Mouse (Mus musculus): Measurements from ENCODE around the gene 4930469K13Rik. TPM values are rescaled to one million over a fixed set of nuclear protein-coding genes. Genes with fewer than 3 reads are reported as not detected.

Gene 4930469K13Rik
- total RNA-seq, 2 experiments from 2014 or later = not detected

DNA sequence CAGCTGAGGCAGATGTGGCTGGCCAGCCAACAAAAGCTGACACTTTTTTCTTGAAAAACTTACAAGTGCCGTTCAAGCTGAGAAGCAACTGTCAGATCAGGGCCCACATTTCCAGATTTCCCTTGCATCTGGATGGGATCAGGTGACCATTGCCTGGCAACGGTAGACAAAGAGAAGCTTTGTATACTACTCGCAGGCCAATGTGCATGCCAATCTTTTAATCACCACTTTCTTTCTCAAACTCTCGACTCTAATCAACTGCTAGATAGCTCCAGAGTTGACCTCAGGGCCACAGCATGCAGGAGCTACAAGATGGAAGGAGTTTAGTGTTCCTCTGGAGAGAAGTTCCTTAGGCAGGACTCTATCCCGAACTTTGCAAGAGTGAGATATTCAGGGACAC is 147.2 kb downstream of the 4930469K13Rik start:
- ATAC-seq (replicated peaks; ENCODE audit: low FRiP score, poor library complexity, severe bottlenecking) = no peak

DNA sequence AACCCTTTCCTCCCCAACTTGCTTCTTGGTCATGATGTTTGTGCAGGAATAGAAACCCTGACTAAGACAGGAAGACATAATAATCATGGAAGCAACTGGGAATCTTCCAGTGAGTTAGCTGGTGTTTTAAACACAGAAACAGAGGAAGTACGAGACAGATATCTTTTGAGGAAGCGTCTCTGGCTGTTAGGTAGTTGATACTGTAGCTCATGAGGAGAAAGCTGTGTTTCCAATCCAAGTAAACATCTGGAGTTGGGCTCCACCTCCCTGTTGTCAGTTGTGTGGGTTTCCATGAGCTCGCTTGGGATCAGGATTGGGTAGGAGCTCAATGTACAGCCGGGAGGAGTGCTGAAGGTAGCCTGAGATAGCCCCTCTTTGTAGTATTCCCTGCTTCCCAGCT is 151.9 kb downstream of the 4930469K13Rik start:
- no peak for ATAC-seq (replicated peaks; ENCODE audit: low FRiP score, poor library complexity, severe bottlenecking)

DNA sequence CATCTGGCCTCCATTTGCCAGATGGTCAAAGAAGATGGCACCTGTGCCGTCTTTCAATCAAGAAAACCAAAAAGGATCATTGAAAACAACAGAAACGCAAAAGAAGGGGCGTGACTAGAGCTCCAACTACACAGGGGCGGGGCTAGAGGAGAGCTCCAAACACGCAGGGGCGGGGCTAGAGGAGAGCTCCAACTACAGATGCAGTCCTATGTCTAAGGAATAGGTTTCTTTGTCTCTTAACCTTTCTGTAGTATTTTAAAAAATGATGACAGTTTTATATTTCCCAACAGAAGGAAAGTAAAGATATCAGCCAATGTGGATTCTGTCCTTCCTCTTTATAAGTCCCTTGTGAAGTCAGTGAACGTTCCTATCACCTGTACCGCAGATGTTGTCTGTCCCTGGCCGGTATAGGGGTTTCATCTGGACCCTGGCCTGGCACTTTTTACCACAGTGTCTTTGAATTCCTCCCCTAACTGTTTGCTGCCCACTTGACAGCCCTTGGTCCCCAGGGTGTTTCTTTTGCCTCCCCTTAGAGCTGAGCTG is 153.5 kb downstream of the 4930469K13Rik start:
- ATAC-seq (replicated peaks; ENCODE audit: low FRiP score, poor library complexity, severe bottlenecking) = no peak

- ATAC-seq (replicated peaks; ENCODE audit: low FRiP score, poor library complexity, severe bottlenecking) = no peak
Observed at GRCm38 (mm10) chr11:33944067-33944785, 154.1 kb downstream of the 4930469K13Rik start.

DNA sequence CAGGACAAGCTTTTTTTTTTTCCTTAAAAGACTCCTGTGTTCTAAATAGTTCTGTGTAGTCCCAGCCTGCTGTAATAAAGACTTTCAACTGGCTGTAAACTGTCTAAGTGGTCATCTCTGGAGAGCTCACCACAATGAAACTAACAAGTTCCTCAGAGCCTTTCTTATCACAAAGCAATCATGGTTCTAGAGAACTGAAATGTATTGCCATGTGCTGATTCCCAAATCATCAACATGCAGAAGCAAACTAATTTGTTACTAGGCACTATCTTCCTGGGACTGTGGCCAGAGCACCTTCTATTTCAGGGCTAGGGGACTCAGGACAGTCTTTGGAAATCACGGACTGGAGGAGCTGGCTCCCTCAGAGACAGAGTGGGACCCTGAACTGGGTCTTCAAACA is 154.8 kb downstream of the 4930469K13Rik start:
- no peak for ATAC-seq (replicated peaks; ENCODE audit: low FRiP score, poor library complexity, severe bottlenecking)

- no peak for ATAC-seq (replicated peaks; ENCODE audit: low FRiP score, poor library complexity, severe bottlenecking)
Observed at GRCm38 (mm10) chr11:33939456-33940113, 158.8 kb downstream of the 4930469K13Rik start.

GRCm38 (mm10) chr11:33938561-33939274 is 159.6 kb downstream of the 4930469K13Rik start:
- no peak for ATAC-seq (replicated peaks; ENCODE audit: low FRiP score, poor library complexity, severe bottlenecking)

GRCm38 (mm10) chr11:33937641-33938040 is 160.7 kb downstream of the 4930469K13Rik start:
- no peak for ATAC-seq (replicated peaks; ENCODE audit: low FRiP score, poor library complexity, severe bottlenecking)

- ATAC-seq (replicated peaks; ENCODE audit: low FRiP score, poor library complexity, severe bottlenecking) = no peak
Observed at GRCm38 (mm10) chr11:33934286-33934685, 164.1 kb downstream of the 4930469K13Rik start.

- ATAC-seq (replicated peaks; ENCODE audit: low FRiP score, poor library complexity, severe bottlenecking) = no peak
Observed at GRCm38 (mm10) chr11:33932386-33933111, 165.8 kb downstream of the 4930469K13Rik start.

- ATAC-seq (replicated peaks; ENCODE audit: low FRiP score, poor library complexity, severe bottlenecking) = no peak
Observed at GRCm38 (mm10) chr11:33931836-33932385, 166.4 kb downstream of the 4930469K13Rik start.

DNA sequence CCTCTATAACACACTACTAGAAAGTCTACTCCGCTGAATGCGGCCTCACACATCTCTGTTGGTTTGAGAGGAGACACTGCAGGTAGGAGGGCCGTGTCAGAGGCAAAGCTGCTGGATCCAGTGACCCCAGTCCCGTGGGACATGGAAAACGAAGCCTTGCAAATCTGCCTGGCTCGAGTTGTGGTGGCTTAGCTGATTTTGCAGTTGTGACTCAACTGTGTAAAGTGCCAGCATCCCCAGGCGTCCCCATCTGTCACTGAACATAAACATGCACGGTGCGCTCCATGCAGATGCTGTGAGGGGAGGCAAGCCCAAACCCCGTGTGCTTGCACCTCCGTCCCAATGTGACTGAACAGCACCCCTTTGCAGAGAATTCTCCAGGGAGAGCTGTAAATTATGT is 168.9 kb downstream of the 4930469K13Rik start:
- no peak for ATAC-seq (replicated peaks; ENCODE audit: low FRiP score, poor library complexity, severe bottlenecking)

- no peak for ATAC-seq (replicated peaks; ENCODE audit: low FRiP score, poor library complexity, severe bottlenecking)
Observed at GRCm38 (mm10) chr11:33928658-33929057, 169.7 kb downstream of the 4930469K13Rik start.

DNA sequence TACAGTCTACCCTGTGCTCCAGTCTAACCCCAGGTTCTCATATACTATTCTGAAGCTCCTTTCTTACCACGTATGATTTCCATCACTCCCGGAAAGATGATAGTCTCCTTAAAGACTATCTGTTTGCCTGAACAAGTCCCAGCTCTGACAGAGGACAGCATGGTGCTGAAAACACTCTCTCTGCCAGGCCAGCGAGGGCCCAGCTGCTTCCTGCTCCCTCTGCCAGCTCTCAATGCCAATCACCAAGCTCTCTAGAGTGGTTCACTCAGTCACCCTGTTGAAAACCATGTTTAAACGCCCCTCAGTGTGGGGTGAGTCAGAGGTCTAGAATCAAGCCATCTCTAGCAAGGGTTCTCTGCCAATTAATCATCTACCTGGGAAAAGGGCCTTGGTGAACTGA is 170.5 kb downstream of the 4930469K13Rik start:
- no peak for ATAC-seq (replicated peaks; ENCODE audit: low FRiP score, poor library complexity, severe bottlenecking)

- ATAC-seq (replicated peaks; ENCODE audit: low FRiP score, poor library complexity, severe bottlenecking) = no peak
Observed at GRCm38 (mm10) chr11:33927321-33927720, 171.0 kb downstream of the 4930469K13Rik start.

- ATAC-seq (replicated peaks; ENCODE audit: low FRiP score, poor library complexity, severe bottlenecking) = no peak
Observed at GRCm38 (mm10) chr11:33926551-33926950, 171.8 kb downstream of the 4930469K13Rik start.

DNA sequence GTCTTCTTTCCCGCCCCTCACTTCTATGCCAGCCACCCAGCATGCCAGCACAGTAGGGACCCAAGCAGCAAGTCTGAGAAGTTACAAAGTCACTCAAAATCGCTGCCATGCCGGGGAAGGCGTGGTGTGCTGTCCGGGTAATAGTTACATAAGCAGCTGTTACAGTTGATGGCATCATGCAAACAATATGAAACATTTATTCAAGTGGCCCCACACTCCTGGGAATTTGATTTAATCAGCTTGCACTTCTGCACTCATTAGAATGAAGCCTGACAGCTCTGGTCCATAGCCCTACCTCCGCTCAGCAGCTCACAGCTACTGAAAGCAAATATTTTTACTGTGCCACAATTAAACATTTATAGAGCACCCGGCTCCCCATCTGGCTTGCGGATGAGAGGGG is 172.6 kb downstream of the 4930469K13Rik start:
- no peak for ATAC-seq (replicated peaks; ENCODE audit: low FRiP score, poor library complexity, severe bottlenecking)
